Mouse (Mus musculus): ENCODE measurements around the gene Slc22a14.

GRCm38 (mm10) chr9:119335571-119335970, 29.8 kb downstream of the Slc22a14 start:
- no peak for TF ChIP-seq POLR2A (IDR thresholded peaks at IDR 0.05; ENCODE audit: borderline replicate concordance, insufficient read depth, low read length)
- no peak for TF ChIP-seq CTCF (IDR thresholded peaks at IDR 0.05; ENCODE audit: borderline replicate concordance, insufficient read depth, low read depth, low read length)

Measured in cerebellum, adult 2 months (tissue).